Mouse (Mus musculus) midbrain, embryonic 15.5 days (tissue): ENCODE measurements around the gene Ssc4d. TPM values are rescaled to one million over a fixed set of nuclear protein-coding genes. Genes with fewer than 3 reads are reported as not detected.

Source experiments
- ATAC-seq: fragments of 200-750 bp; cut with Nextera tagmentation; replicated peaks from 2 replicates; pipeline ENCODE4 v1.8.0; 2017; ENCODE audit warnings: moderate TSS enrichment
- H3K27ac ChIP-seq: fragments of 300-500 bp; sonication (generic); 2 replicates; pipeline ENCODE4 v1.5.1; 2015; ENCODE audit warnings: mild to moderate bottlenecking, inconsistent platforms
- H3K27me3 ChIP-seq: fragments of 300-500 bp; sonication (generic); replicated peaks from 2 replicates; pipeline ENCODE4 v1.6.1; 2015; ENCODE audit warnings: inconsistent platforms
- H3K36me3 ChIP-seq: fragments of 300-500 bp; sonication (generic); replicated peaks from 2 replicates; pipeline ENCODE4 v1.6.1; 2015; ENCODE audit warnings: inconsistent platforms
- H3K4me1 ChIP-seq: fragments of 300-500 bp; sonication (generic); 2 replicates; pipeline ENCODE4 v1.6.1; 2015; ENCODE audit warnings: inconsistent platforms
- H3K4me2 ChIP-seq: fragments of 300-500 bp; sonication (generic); 2 replicates; pipeline ENCODE4 v1.6.1; 2015; ENCODE audit warnings: inconsistent platforms, mild to moderate bottlenecking, moderate library complexity
- H3K4me3 ChIP-seq: fragments of 300-500 bp; sonication (generic); 2 replicates; pipeline ENCODE4 v1.5.1; 2015; ENCODE audit warnings: mild to moderate bottlenecking, inconsistent platforms
- H3K9ac ChIP-seq: fragments of 300-500 bp; sonication (generic); 2 replicates; pipeline ENCODE4 v1.6.1; 2015; ENCODE audit warnings: mild to moderate bottlenecking, inconsistent platforms
- H3K9me3 ChIP-seq: fragments of 300-500 bp; sonication (generic); 2 replicates; pipeline ENCODE4 v1.6.1; 2016; ENCODE audit warnings: inconsistent platforms
- WGBS: fragments of 180-500 bp; shearing (Covaris S2); methylation state at CpG from one replicate; pipeline ENCODE4 v1.1.7; 2015; ENCODE audit warnings: mixed read lengths; 5-methylcytosine and 5-hydroxymethylcytosine counted together
- polyA plus RNA-seq: library from polyadenylated mRNA; unstranded; fragments of >200 nt; fragmentation: Nextera tagmentation; extraction: Ambion mirVana; gene quantifications from 2 replicates; pipeline ENCODE4 v1.2.1, GENCODE M21; 2015

Gene Ssc4d
- 1.4 and 2.2 TPM in 2 replicates for polyA plus RNA-seq

DNA sequence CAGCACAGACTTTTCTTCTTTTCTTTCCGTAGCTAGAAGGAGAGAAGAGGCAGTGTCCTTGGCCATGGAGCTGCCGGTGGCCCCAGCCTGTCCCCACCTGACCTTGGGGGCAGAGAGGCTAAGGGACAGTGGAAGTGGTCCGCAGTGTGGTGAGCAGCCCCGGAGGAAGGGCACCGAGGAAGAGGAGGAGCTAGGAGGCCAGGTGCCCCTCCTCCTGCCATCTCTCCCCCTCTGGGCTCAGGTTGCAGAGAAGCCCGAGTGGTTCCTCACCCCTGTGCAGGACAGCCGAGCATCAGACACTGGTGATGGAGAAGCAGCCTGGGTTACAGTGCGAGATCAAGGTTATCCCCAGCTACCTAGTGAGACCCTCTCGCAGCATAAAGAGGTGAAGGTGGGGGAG is at the start of gene Ssc4d:
Gene Ssc4d, minus strand, starts transcription at position 167 of the 400 bp plus-strand sequence.
- WGBS = 23% methylated on average over 9 of the region's 9 CpGs
- no peak within 1 kb of the TSS for H3K9ac ChIP-seq
- H3K4me3 ChIP-seq = no peak within 1 kb of the TSS
- H3K9me3 ChIP-seq = no peaks in the 10 kb centered on the region
- no peak for ATAC-seq
- H3K36me3 ChIP-seq = no peaks in the 10 kb centered on the region
- H3K27me3 ChIP-seq = no peaks in the 10 kb centered on the region
- no peaks in the 10 kb centered on the region for H3K4me1 ChIP-seq
- no peak within 1 kb of the TSS for H3K4me2 ChIP-seq
- H3K27ac ChIP-seq = no peak within 1 kb of the TSS

DNA sequence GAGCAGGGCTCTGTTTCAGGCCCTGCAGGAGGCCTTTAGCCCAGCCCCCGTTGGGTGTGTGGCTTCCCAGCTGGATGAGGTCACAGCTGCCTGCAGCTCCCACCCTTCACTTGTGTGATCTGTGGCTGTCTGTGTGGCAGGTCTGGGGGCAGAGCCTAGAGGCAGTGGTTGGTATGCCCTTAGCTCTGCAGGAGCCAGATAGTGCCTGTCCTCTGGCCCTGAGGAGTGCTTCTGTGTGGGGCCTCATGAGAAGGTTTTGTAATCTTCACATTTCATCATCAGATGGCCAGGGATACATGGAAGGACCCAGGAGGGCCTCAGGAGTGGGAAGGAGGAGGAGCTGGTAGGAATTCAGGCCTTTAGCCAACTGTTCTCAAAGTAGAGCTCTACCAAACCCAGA is 45.6 kb upstream of the Ssc4d start:
- Histone ChIP-seq H3K9me3 (no peaks in the 10 kb centered on the region), H3K4me1 (peaks cover 5% of the 10 kb centered on the region), H3K4me2 (no peak overlapping the region), H3K27me3 (no peaks in the 10 kb centered on the region), H3K4me3 (no peak overlapping the region), H3K36me3 (no peaks in the 10 kb centered on the region), H3K9ac (no peak overlapping the region), H3K27ac (no peak overlapping the region)
- no peak for ATAC-seq
- WGBS = 42% methylated on average over 1 of the region's 1 CpGs

DNA sequence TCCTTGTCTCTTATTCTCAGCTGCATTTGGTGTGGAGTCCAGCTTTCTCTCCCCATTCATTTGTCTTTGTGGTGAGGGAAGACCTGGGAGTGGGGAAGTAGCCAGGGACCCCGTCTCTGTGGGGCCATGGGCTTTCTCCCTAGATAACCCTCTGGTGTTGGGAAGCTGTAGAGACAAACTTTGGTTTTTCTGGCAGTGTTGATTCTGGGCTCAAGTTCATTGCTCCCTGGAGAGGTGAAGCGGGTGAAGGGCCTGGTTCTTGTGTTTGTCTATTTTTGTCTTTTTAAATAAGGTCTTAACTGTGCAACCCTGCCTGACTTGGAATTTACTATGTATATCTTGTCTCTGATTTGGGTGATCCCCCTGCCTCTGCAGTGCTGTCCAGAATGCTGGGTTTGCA is 44.4 kb upstream of the Ssc4d start:
- Histone ChIP-seq H3K36me3 (no peaks in the 10 kb centered on the region), H3K4me2 (no peak overlapping the region), H3K4me3 (no peak overlapping the region), H3K9ac (no peak overlapping the region), H3K27ac (no peak overlapping the region), H3K4me1 (peaks cover 5% of the 10 kb centered on the region), H3K9me3 (no peaks in the 10 kb centered on the region), H3K27me3 (no peaks in the 10 kb centered on the region)
- 93% methylated on average over 2 of the region's 2 CpGs for WGBS
- no peak for ATAC-seq

DNA sequence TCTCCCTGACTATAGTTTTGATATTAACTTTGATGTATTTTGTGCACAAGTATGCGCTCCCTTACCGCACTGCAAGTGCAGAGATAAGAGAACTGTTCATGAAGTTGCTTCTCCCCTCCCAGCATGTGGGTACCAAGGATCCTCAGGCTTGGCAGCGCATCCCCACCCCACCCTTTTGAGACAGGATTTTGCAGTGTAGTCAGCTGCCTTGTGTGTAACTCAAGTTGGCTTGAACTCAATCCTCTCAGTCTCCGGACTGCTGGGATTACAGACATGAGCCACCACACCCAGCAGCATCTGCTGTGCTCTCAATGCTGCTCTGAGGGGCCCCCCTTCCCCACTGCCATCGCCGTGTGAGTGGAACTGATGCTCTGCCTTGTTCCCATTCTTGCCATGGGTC is 42.9 kb upstream of the Ssc4d start:
- peaks cover 5% of the 10 kb centered on the region for H3K4me1 ChIP-seq
- WGBS = 82% methylated on average over 6 of the region's 6 CpGs
- H3K4me2 ChIP-seq = no peak overlapping the region

DNA sequence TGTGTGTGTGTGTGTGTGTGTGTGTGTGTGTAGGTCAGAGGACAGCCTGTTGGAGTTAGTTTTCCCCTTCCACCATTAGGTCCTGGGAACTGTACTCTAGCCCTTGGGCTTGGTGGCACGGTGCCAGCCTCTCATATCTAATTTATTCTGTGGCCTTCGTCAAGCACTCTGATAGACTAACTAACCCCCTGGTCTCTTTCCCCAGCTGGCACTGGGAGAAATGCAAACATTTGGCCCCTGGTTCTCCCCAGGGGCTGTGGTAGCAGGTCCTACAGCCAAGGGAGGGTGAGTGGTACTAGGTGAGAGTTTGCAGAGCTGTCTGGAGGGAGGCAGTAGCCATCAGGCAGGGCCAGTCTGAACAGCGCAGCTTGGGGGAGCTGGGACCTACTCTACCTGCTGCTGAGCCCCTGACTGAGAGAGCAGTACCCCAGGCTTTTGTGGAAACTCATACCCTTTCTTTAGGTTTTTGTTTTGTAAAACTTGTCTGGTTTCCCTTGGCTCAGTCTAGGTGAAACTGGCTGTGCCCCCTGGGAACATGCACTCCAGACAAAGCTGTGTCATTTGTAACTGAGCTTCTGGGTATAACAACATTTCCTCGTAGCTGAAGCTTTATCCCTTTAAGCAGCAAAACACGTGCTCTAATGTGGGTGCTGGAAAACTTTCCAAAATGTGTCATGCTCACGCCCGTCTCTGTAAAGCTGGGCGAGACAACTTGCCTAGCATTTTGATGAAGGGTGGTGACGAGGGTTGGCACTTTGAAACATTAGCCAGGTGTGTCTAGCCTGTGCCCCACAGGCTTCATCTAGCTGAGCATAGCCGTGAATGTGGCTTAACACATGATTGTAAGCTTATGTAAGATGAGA is 41.9 kb upstream of the Ssc4d start:
- Histone ChIP-seq H3K4me1 (peaks cover 5% of the 10 kb centered on the region), H3K36me3 (peaks cover 11% of the 10 kb centered on the region; the same call in 1 of the 2 replicates), H3K9ac (no peak overlapping the region), H3K4me3 (no peak overlapping the region), H3K27ac (no peak overlapping the region), H3K27me3 (no peaks in the 10 kb centered on the region), H3K9me3 (no peaks in the 10 kb centered on the region), H3K4me2 (no peak overlapping the region)
- 76% methylated on average over 10 of the region's 10 CpGs for WGBS
- no peak for ATAC-seq

More for the DNA sequence above, 42.9 kb upstream of the Ssc4d start:
- ATAC-seq = no peak
- Histone ChIP-seq H3K27me3 (no peaks in the 10 kb centered on the region), H3K36me3 (peaks cover 3% of the 10 kb centered on the region; the same call in 1 of the 2 replicates), H3K27ac (no peak overlapping the region), H3K9me3 (no peaks in the 10 kb centered on the region), H3K4me3 (no peak overlapping the region), H3K9ac (no peak overlapping the region)

DNA sequence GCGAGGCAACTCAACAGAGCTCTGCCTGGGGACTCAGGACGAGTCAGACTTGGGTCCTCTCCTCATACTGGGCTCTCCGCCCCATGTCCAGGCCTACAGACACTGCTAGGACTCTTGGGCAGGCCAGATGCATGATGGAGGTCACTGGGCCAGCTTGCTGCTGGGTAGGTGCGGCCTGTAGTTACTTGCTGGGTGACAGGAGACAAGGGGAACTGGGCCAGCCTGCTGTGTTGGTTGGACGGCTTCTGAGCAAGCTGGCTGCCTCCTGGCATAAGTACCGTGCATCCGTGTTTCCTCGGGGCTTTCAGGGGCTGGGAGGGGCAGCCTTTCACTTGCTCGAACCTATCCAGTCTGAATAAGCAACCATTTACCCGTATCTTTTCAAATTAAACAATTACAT is 41.3 kb upstream of the Ssc4d start:
- ATAC-seq = no peak
- 77% methylated on average over 10 of the region's 10 CpGs for WGBS
- Histone ChIP-seq H3K27ac (peak overlapping the region; percentile 36; the same call in 1 of the 2 replicates), H3K9me3 (no peaks in the 10 kb centered on the region), H3K36me3 (peaks cover 13% of the 10 kb centered on the region; the same call in 1 of the 2 replicates), H3K27me3 (no peaks in the 10 kb centered on the region), H3K4me3 (no peak overlapping the region), H3K9ac (no peak overlapping the region), H3K4me1 (peaks cover 5% of the 10 kb centered on the region), H3K4me2 (no peak overlapping the region)

DNA sequence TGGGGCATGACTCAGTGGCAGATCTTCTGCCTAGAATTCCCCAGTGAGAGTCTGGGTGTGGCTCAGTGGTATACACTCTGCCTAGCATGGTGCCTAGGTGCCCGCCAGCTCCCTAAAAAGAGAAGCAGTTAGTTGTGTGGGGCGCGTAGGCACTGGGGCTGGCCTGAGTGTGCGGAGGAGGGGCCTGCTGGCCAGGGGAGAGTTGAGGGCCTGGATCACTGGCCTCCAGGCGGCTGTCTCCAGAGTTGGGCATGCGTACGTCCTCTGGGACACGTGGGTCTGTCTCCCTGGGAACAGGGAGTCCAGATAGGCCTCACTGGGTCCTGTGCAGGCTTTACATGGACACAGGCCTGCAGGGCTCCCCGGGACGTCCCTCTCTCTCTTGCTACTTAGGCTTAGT is 40.5 kb upstream of the Ssc4d start:
- Histone ChIP-seq H3K4me3 (no peak overlapping the region), H3K27ac (no peak overlapping the region), H3K9me3 (no peaks in the 10 kb centered on the region), H3K4me2 (no peak overlapping the region), H3K36me3 (peaks cover 20% of the 10 kb centered on the region; the same call in 1 of the 2 replicates), H3K4me1 (peaks cover 5% of the 10 kb centered on the region), H3K9ac (no peak overlapping the region), H3K27me3 (no peaks in the 10 kb centered on the region)
- no peak for ATAC-seq
- WGBS = 80% methylated on average over 10 of the region's 10 CpGs

DNA sequence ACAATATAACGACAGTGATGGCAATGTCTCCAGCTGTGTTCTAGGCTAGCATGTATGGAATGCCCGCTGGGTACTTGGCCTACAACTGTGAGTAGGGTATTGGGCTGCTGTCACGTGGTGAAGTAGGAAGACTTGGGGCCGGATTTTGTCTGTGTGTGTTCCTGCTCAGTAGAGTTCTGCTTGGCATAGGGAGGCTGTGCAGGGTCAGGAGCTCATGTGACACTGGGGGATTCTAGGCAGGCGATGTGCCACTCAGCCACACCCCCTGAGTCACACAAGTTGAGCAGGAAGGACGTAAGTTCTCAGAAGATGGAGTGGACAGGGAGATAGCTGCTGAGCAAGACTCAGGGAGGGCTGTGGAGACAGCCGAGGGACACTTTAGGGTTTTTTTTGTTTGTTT is 33.4 kb upstream of the Ssc4d start:
- 80% methylated on average over 7 of the region's 7 CpGs for whole genome bisulfite sequencing
- H3K4me1 ChIP-seq = no peaks in the 10 kb centered on the region
- H3K36me3 ChIP-seq = peaks cover 20% of the 10 kb centered on the region; the same call in 1 of the 2 replicates
- no peak for ATAC-seq
- no peak overlapping the region for H3K4me3 ChIP-seq
- no peak overlapping the region for H3K9ac ChIP-seq
- H3K9me3 ChIP-seq = no peaks in the 10 kb centered on the region
- H3K27me3 ChIP-seq = no peaks in the 10 kb centered on the region
- H3K27ac ChIP-seq = no peak overlapping the region
- no peak overlapping the region for H3K4me2 ChIP-seq

DNA sequence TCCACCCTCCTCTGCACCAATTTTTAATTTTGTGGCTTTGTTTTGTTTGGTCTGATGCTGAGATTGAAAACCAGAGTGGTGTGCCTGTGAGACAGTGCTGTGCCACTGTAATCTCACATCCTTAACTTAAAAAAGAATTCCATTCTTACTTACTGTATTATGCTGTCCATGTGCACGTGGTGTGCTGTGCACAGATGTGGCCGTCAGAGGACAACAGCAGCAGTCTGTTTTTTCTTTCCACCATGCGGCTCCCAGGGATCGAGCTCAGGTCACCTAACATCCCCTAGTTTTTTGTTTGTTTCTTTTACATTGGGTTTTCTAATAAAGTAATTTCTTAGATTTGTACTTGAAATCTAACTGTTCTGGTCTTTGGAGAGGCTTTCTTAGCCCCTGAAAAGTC is 30.2 kb upstream of the Ssc4d start:
- H3K9me3 ChIP-seq = no peaks in the 10 kb centered on the region
- ATAC-seq = no peak
- no peak overlapping the region for H3K4me3 ChIP-seq
- H3K36me3 ChIP-seq = no peaks in the 10 kb centered on the region
- no peak overlapping the region for H3K27ac ChIP-seq
- no peak overlapping the region for H3K9ac ChIP-seq
- H3K27me3 ChIP-seq = no peaks in the 10 kb centered on the region
- 87% methylated on average over 4 of the region's 4 CpGs for WGBS
- H3K4me2 ChIP-seq = no peak overlapping the region
- 0 out of 2 replicates have a peak, but pooled peaks cover 3% of the 10 kb centered on the region for H3K4me1 ChIP-seq

DNA sequence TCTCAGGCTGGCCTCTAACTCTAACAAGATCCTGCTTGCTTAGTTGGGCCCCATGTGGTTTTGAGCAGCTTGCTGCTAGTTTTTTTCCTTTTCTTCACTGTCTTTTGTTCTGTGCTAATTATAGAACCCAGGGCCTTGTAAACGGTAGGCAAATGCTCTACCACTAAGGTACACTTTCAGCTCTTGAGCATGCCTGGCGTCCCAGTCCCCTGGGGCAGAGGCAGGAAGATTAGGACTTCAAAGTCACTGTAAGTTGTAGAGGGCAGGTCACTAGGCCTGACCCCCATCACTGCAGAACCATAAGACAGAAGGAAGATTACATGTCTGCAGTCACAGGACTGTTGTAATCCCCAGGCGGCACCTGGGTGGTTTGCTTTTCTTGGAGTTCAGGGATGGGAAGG is 28.4 kb upstream of the Ssc4d start:
- H3K27me3 ChIP-seq = no peaks in the 10 kb centered on the region
- H3K9ac ChIP-seq = no peak overlapping the region
- ATAC-seq = no peak
- H3K36me3 ChIP-seq = peaks cover 12% of the 10 kb centered on the region
- H3K4me2 ChIP-seq = no peak overlapping the region
- 0 out of 2 replicates have a peak, but pooled peaks cover 3% of the 10 kb centered on the region for H3K4me1 ChIP-seq
- H3K4me3 ChIP-seq = no peak overlapping the region
- no peak overlapping the region for H3K27ac ChIP-seq
- H3K9me3 ChIP-seq = no peaks in the 10 kb centered on the region
- WGBS = 31% methylated on average over 3 of the region's 3 CpGs

DNA sequence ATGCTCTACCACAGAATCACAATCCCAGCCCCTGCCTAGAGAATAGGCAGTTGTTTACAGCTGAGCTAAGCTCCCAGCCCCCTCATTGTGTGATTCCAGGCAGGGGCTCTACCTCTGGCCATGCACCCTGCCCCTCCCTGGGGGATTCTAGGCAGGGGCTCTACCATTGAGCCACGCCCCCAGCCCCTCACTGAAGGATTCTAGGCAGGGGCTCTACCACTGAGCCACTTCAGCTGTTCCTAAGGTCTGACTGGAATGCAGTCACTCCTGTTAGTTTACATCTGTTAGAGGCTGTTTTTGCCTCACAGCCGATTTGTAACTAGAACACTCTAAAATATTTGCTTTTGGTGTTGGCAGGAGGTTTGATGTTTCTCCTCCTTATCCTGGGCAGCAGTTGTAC is 28.0 kb upstream of the Ssc4d start:
- Histone ChIP-seq H3K4me1 (0 out of 2 replicates have a peak, but pooled peaks cover 3% of the 10 kb centered on the region), H3K9ac (no peak overlapping the region), H3K4me2 (no peak overlapping the region), H3K27me3 (no peaks in the 10 kb centered on the region), H3K27ac (0 out of 2 replicates have a peak overlapping the region, but pooled peaks have one; percentile 29), H3K9me3 (no peaks in the 10 kb centered on the region), H3K36me3 (peaks cover 12% of the 10 kb centered on the region), H3K4me3 (no peak overlapping the region)
- WGBS = 80% methylated on average over 2 of the region's 2 CpGs
- no peak for ATAC-seq

DNA sequence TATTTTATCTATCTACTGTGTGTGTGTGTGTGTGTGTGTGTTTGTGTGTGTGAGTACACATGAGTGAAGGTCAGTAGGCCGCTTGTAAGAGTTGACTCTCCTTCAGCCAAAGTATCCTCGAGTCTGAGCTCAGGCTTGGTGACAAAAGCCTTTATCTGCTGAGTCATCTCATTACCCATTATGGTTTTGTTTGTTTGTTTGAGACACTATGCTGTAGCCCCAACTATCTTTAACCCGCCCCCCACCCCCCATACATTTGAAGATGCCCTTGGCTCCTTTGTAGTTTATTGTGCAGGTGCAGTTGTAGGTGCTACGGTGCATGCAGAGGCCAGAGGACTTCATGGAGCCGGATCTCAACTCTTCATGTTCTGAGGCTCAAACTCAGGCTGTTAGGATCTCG is 26.9 kb upstream of the Ssc4d start:
- WGBS = 92% methylated on average over 6 of the region's 6 CpGs
- H3K27ac ChIP-seq = no peak overlapping the region
- no peak overlapping the region for H3K4me2 ChIP-seq
- H3K9ac ChIP-seq = no peak overlapping the region
- no peak overlapping the region for H3K4me3 ChIP-seq
- peaks cover 6% of the 10 kb centered on the region; the same call in 1 of the 2 replicates for H3K4me1 ChIP-seq
- peaks cover 12% of the 10 kb centered on the region for H3K36me3 ChIP-seq
- ATAC-seq = no peak
- H3K9me3 ChIP-seq = no peaks in the 10 kb centered on the region
- no peaks in the 10 kb centered on the region for H3K27me3 ChIP-seq

DNA sequence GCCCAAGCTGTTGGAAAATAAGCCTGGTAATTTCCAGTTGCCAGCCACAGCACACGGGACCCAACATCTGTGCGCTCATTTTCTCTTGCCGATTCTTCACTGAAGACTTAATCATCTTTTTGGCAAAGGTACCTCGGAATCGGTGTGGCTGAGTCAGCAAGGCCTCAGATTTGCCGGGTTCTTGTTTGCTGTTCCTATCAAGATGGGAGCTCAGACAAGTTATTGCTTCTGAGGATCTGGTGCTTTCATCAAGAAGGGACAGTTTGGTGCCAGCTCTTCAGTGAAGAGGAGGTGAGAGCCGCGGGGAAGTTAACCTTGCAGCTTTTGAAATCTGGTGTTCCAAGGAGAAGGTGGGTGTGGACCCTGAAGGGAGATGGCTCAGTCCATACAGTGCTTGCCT is 21.8 kb upstream of the Ssc4d start:
- H3K36me3 ChIP-seq = peaks cover 12% of the 10 kb centered on the region
- ATAC-seq = no peak
- peaks cover 13% of the 10 kb centered on the region for H3K4me1 ChIP-seq
- no peaks in the 10 kb centered on the region for H3K9me3 ChIP-seq
- 89% methylated on average over 8 of the region's 8 CpGs for WGBS
- H3K27me3 ChIP-seq = no peaks in the 10 kb centered on the region
- H3K27ac ChIP-seq = no peak overlapping the region
- no peak overlapping the region for H3K9ac ChIP-seq
- H3K4me3 ChIP-seq = peak overlapping the region; percentile 66; the same call in 1 of the 2 replicates
- peak overlapping the region; percentile 74 for H3K4me2 ChIP-seq
